Comparison of ENCODE assay signal across 17 mouse cellular contexts in genomic region chr1:188866515-188866914, GRCm38 (mm10).
DNase-seq lines count a peak whose midpoint lies in the region; ATAC-seq and TF ChIP-seq lines count a peak whose summit lies in the region.
"Had no signal": no experiment of that assay in that cellular context is flagged by ENCODE, and none has a peak within 500 bp of the region (broad histone marks: within the 10 kb centered on the region; RNA-seq: fewer than 3 reads in every experiment).

No protein-coding gene starts in this region.

- H3K4me1 ChIP-seq in embryonic facial prominence, embryonic 13.5 days = peaks cover 11% of the 10 kb centered on the region; the same call in 1 of the 2 replicates
- peaks cover 10% of the 10 kb centered on the region for H3K4me1 ChIP-seq in embryonic facial prominence, embryonic 10.5 days
- H3K4me1 ChIP-seq in intestine, embryonic 14.5 days (replicated peaks; ENCODE audit: control insufficient read depth, insufficient read depth, low read length) = 0 out of 2 replicates have a peak, but pooled peaks cover 4% of the 10 kb centered on the region
- no peaks in the 10 kb centered on the region for H3K4me1 ChIP-seq in intestine, embryonic 15.5 days (replicated peaks)
- peaks cover 4% of the 10 kb centered on the region for H3K4me1 ChIP-seq in lung, embryonic 16.5 days (replicated peaks; ENCODE audit: control insufficient read depth, insufficient read depth, low read length)
- H3K4me1 ChIP-seq in heart, postnatal 0 days (ENCODE audit: control insufficient read depth, insufficient read depth) = no peaks in the 10 kb centered on the region

- no peaks in the 10 kb centered on the region for H3K27me3 ChIP-seq in embryonic facial prominence, embryonic 13.5 days
- no peaks in the 10 kb centered on the region for H3K27me3 ChIP-seq in embryonic facial prominence, embryonic 10.5 days (replicated peaks; ENCODE audit: low read depth, poor library complexity, severe bottlenecking)
- H3K27me3 ChIP-seq in intestine, embryonic 14.5 days (replicated peaks; ENCODE audit: control insufficient read depth, insufficient read depth, low read length) = no peaks in the 10 kb centered on the region
- H3K27me3 ChIP-seq in intestine, embryonic 15.5 days (replicated peaks) = no peaks in the 10 kb centered on the region
- no peaks in the 10 kb centered on the region for H3K27me3 ChIP-seq in lung, embryonic 16.5 days (ENCODE audit: control insufficient read depth, insufficient read depth, low read depth, low read length)
- H3K27me3 ChIP-seq in heart, postnatal 0 days (ENCODE audit: control insufficient read depth, insufficient read depth, low read length) = no peaks in the 10 kb centered on the region
- H3K27me3 ChIP-seq: CH12.LX; neural tube, embryonic 13.5 days had no signal

- H3K4me2 ChIP-seq in embryonic facial prominence, embryonic 13.5 days = peak overlapping the region; percentile 33
- H3K4me2 ChIP-seq in intestine, embryonic 14.5 days (ENCODE audit: low read length) = peak overlapping the region; percentile 15; the same call in 1 of the 2 replicates
- no peak overlapping the region; the same call in 1 of the 2 replicates for H3K4me2 ChIP-seq in intestine, embryonic 15.5 days (replicated peaks)
- peak overlapping the region; percentile 15 for H3K4me2 ChIP-seq in lung, embryonic 16.5 days (ENCODE audit: low read depth, low read length)
- H3K4me2 ChIP-seq in heart, postnatal 0 days (ENCODE audit: low read depth, low read length) = peak overlapping the region; percentile 48
- H3K4me2 ChIP-seq: neural tube, embryonic 13.5 days had no signal

- no peak for TF ChIP-seq EP300 in heart, postnatal 0 days (IDR thresholded peaks at IDR 0.05; ENCODE audit: low read depth)

- H3K4me3 ChIP-seq in embryonic facial prominence, embryonic 13.5 days = no peak overlapping the region
- H3K4me3 ChIP-seq in embryonic facial prominence, embryonic 10.5 days = no peak overlapping the region
- no peak overlapping the region for H3K4me3 ChIP-seq in intestine, embryonic 14.5 days (ENCODE audit: low read depth, low read length)
- H3K4me3 ChIP-seq in intestine, embryonic 15.5 days (replicated peaks) = no peak overlapping the region
- H3K4me3 ChIP-seq in lung, embryonic 16.5 days (ENCODE audit: low read length) = peak overlapping the region; percentile 16; the same call in 1 of the 2 replicates
- peak overlapping the region; percentile 5; the same call in 1 of the 2 replicates for H3K4me3 ChIP-seq in heart, postnatal 0 days (ENCODE audit: low read depth, low read length)
- H3K4me3 ChIP-seq: gastrocnemius, adult 2 months; neural tube, embryonic 13.5 days had no signal

- H3K36me3 ChIP-seq in embryonic facial prominence, embryonic 13.5 days = no peaks in the 10 kb centered on the region
- no peaks in the 10 kb centered on the region for H3K36me3 ChIP-seq in embryonic facial prominence, embryonic 10.5 days (replicated peaks)
- no peaks in the 10 kb centered on the region for H3K36me3 ChIP-seq in intestine, embryonic 14.5 days (ENCODE audit: control insufficient read depth, insufficient read depth, low read length)
- H3K36me3 ChIP-seq in intestine, embryonic 15.5 days = no peaks in the 10 kb centered on the region
- H3K36me3 ChIP-seq in lung, embryonic 16.5 days (ENCODE audit: control insufficient read depth, insufficient read depth, low read length) = no peaks in the 10 kb centered on the region
- no peaks in the 10 kb centered on the region for H3K36me3 ChIP-seq in heart, postnatal 0 days (replicated peaks; ENCODE audit: control insufficient read depth, insufficient read depth, low read length)
- H3K36me3 ChIP-seq: neural tube, embryonic 13.5 days had no signal

- 54% methylated on average over 11 of the region's 11 CpGs for WGBS in embryonic facial prominence, embryonic 13.5 days
- 77% methylated on average over 11 of the region's 11 CpGs for WGBS in embryonic facial prominence, embryonic 10.5 days
- 49% methylated on average over 11 of the region's 11 CpGs for WGBS in intestine, embryonic 14.5 days
- 54% methylated on average over 11 of the region's 11 CpGs for WGBS in intestine, embryonic 15.5 days
- 32% methylated on average over 11 of the region's 11 CpGs for WGBS in lung, embryonic 16.5 days
- WGBS in heart, postnatal 0 days = 39% methylated on average over 11 of the region's 11 CpGs

- no peak overlapping the region for H3K9ac ChIP-seq in embryonic facial prominence, embryonic 13.5 days
- no peak overlapping the region for H3K9ac ChIP-seq in intestine, embryonic 14.5 days (ENCODE audit: low read length)
- H3K9ac ChIP-seq in intestine, embryonic 15.5 days = no peak overlapping the region
- no peak overlapping the region for H3K9ac ChIP-seq in lung, embryonic 16.5 days (ENCODE audit: low read length)
- H3K9ac ChIP-seq in heart, postnatal 0 days (replicated peaks; ENCODE audit: low read depth, low read length) = no peak overlapping the region
- H3K9ac ChIP-seq: forebrain, postnatal 0 days; liver, embryonic 14.5 days; neural tube, embryonic 13.5 days had no signal

- no peak for TF ChIP-seq CTCF in heart, postnatal 0 days (IDR thresholded peaks at IDR 0.05; ENCODE audit: low read depth)

- no peak for ATAC-seq in embryonic facial prominence, embryonic 13.5 days (ENCODE audit: insufficient number of reproducible peaks, insufficient read depth, low FRiP score, low TSS enrichment, low read depth)
- ATAC-seq in intestine, embryonic 14.5 days (replicated peaks; ENCODE audit: low FRiP score, low TSS enrichment, low read depth) = no peak
- ATAC-seq in intestine, embryonic 15.5 days = no peak
- ATAC-seq in lung, embryonic 16.5 days (ENCODE audit: low read depth) = peak; percentile 69; the same call in 1 of the 2 replicates
- ATAC-seq in heart, postnatal 0 days (ENCODE audit: insufficient read depth, low read depth) = no peak
- ATAC-seq: forebrain, postnatal 0 days had no signal

- no peaks in the 10 kb centered on the region for H3K9me3 ChIP-seq in embryonic facial prominence, embryonic 13.5 days
- H3K9me3 ChIP-seq in embryonic facial prominence, embryonic 10.5 days = no peaks in the 10 kb centered on the region
- no peaks in the 10 kb centered on the region for H3K9me3 ChIP-seq in intestine, embryonic 14.5 days (ENCODE audit: control insufficient read depth, low read length)
- no peaks in the 10 kb centered on the region for H3K9me3 ChIP-seq in intestine, embryonic 15.5 days
- no peaks in the 10 kb centered on the region for H3K9me3 ChIP-seq in lung, embryonic 16.5 days (ENCODE audit: control insufficient read depth, low read length)
- no peaks in the 10 kb centered on the region for H3K9me3 ChIP-seq in heart, postnatal 0 days (replicated peaks; ENCODE audit: control insufficient read depth, low read length)
- H3K9me3 ChIP-seq: neural tube, embryonic 13.5 days had no signal

- no peak for DNase-seq in embryonic facial prominence, embryonic 10.5 days (ENCODE audit: low spot score)
- DNase-seq in intestine, embryonic 14.5 days (ENCODE audit: low spot score) = no peak
- no peak for DNase-seq in lung, postnatal 4 days
- DNase-seq in heart, postnatal 0 days (ENCODE audit: low spot score) = peak; percentile 7
- DNase-seq in urinary bladder, postnatal 36 days (ENCODE audit: low spot score in 2 of 2) = no peak
- DNase-seq: adrenal gland, postnatal 36 days; cerebellum, adult 9-11 months; gastrocnemius, adult 2 months; right cerebral cortex, postnatal 4 days had no signal

- no peak overlapping the region for H3K27ac ChIP-seq in embryonic facial prominence, embryonic 13.5 days
- no peak overlapping the region for H3K27ac ChIP-seq in embryonic facial prominence, embryonic 10.5 days (replicated peaks)
- H3K27ac ChIP-seq in intestine, embryonic 14.5 days (ENCODE audit: low read depth) = no peak overlapping the region
- H3K27ac ChIP-seq in intestine, embryonic 15.5 days = no peak overlapping the region
- H3K27ac ChIP-seq in lung, embryonic 16.5 days (ENCODE audit: low read length) = no peak overlapping the region
- no peak overlapping the region for H3K27ac ChIP-seq in heart, postnatal 0 days (ENCODE audit: low read depth)
- H3K27ac ChIP-seq: gastrocnemius, adult 2 months; layer of hippocampus, adult 2 months; liver, embryonic 14.5 days had no signal

Comparison
In these comparisons a context has a peak if more than half of its experiments do, and no peak if none do; other contexts are left out.
1. H3K4me3 ChIP-seq: peak in lung, embryonic 16.5 days (single experiment) and heart, postnatal 0 days (single experiment); none in embryonic facial prominence, embryonic 13.5 days (single experiment), embryonic facial prominence, embryonic 10.5 days (single experiment), intestine, embryonic 14.5 days (single experiment) and intestine, embryonic 15.5 days (single experiment).